Mouse (Mus musculus): ENCODE measurements around the gene Fgfr1op. TPM values are rescaled to one million over a fixed set of nuclear protein-coding genes. Genes with fewer than 3 reads are reported as not detected.

Gene Fgfr1op
- polyA plus RNA-seq, 2 experiments = 5.6 to 11.8 TPM

DNA sequence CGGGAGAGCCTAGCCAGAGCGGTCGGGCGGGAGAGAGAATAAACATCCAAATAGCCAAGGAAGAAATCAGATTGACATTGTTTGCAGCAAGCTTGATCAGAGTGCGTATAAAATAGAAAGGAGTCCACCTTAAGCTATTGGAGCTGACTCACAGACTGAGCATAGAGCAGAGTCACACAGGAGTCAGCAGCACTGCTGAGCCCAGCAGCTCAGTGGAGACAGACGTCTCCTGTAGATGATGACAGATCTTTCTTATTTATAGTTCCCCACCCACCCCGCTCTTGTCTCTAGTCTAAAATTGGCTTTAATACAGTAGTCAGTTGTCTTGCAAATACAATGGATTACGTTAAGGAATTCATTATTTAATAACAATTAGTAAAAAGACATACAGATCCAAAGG, 28.4 kb downstream of the Fgfr1op start:
- H3K27me3 ChIP-seq (ENCODE audit: control insufficient read depth, insufficient read depth, low read length) = no peaks in the 10 kb centered on the region
- H3K36me3 ChIP-seq (replicated peaks; ENCODE audit: control insufficient read depth, insufficient read depth, low read depth) = peaks cover 13% of the 10 kb centered on the region
- H3K4me1 ChIP-seq (replicated peaks; ENCODE audit: control insufficient read depth in 2 of 2, insufficient read depth in 2 of 2, low read length in 1 of 2) = no peaks in the 10 kb centered on the region
- ATAC-seq (ENCODE audit: insufficient read depth) (no peak), DNase-seq (ENCODE audit: low read depth in 3 of 3, low spot score in 3 of 3) (no peak)
- 84% methylated on average over 8 of the region's 8 CpGs for WGBS (ENCODE audit: insufficient replicate concordance)
- no peaks in the 10 kb centered on the region for H3K9me3 ChIP-seq (ENCODE audit: control insufficient read depth, low read length)
- H3K4me2 ChIP-seq (ENCODE audit: low read depth) = no peak overlapping the region
- no peak overlapping the region for H3K4me3 ChIP-seq (ENCODE audit: insufficient read depth in 1 of 2, low read depth in 2 of 2, low read length in 2 of 2)
- no peak overlapping the region for H3K9ac ChIP-seq (replicated peaks)
- no peak overlapping the region for H3K27ac ChIP-seq
- no peak for TF ChIP-seq EP300 (IDR thresholded peaks at IDR 0.05; ENCODE audit: low read depth)
- no peak for TF ChIP-seq CTCF (IDR thresholded peaks at IDR 0.05; ENCODE audit: low read depth)

DNA sequence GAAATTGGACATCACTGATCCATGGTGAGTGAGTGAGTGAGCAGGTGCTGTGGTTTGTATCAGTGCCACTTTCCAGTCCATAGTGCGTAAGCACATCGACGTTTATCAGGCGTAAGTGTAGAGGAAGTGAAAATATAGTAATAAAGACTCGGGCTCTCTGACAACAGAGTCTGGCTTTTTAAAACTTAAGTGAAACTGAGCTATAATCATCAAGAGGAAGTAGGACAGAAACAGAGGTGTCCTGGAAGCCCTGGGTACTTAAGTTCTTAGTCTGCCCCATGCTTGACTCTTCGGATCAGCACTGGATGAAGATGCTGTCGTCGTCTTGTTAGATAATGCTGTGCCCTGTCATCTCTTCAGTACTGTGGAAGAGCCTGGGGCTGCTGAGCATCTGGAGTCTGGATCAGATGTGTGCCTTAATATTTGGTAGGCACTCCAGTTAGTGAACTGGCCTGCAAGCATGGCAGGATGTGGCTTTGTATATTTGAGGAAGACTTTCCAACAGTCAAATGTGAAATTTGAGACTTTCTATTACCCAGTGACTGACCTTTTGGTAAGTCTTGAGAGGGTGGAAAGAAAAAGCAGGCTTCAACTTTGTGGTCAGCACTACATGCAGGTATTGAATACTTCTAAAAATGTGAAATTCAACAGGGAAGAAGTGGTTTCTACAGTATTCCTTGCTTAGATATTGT, 30.5 kb downstream of the Fgfr1op start:
- Histone ChIP-seq H3K9me3 (ENCODE audit: control insufficient read depth, low read length) (no peaks in the 10 kb centered on the region), H3K4me1 (replicated peaks; ENCODE audit: control insufficient read depth in 2 of 2, insufficient read depth in 2 of 2, low read length in 1 of 2) (no peaks in the 10 kb centered on the region), H3K36me3 (replicated peaks; ENCODE audit: control insufficient read depth, insufficient read depth, low read depth) (peaks cover 8% of the 10 kb centered on the region), H3K27me3 (ENCODE audit: control insufficient read depth, insufficient read depth, low read length) (no peaks in the 10 kb centered on the region), H3K4me2 (ENCODE audit: low read depth) (no peak overlapping the region), H3K27ac (no peak overlapping the region), H3K9ac (replicated peaks) (no peak overlapping the region), H3K4me3 (ENCODE audit: insufficient read depth in 1 of 2, low read depth in 2 of 2, low read length in 2 of 2) (no peak overlapping the region)
- ATAC-seq (ENCODE audit: insufficient read depth) (no peak), DNase-seq (ENCODE audit: low read depth in 3 of 3, low spot score in 3 of 3) (no peak)
- 71% methylated on average over 8 of the region's 8 CpGs for WGBS (ENCODE audit: insufficient replicate concordance)
- TF ChIP-seq CTCF (IDR thresholded peaks at IDR 0.05; ENCODE audit: low read depth) = no peak
- TF ChIP-seq EP300 (IDR thresholded peaks at IDR 0.05; ENCODE audit: low read depth) = no peak

GRCm38 (mm10) chr17:8197652-8198051, 32.4 kb downstream of the Fgfr1op start:
- no peak for DNase-seq (ENCODE audit: low read depth in 3 of 3, low spot score in 3 of 3)
- no peak overlapping the region for H3K27ac ChIP-seq
- no peaks in the 10 kb centered on the region for H3K4me1 ChIP-seq (replicated peaks; ENCODE audit: control insufficient read depth in 2 of 2, insufficient read depth in 2 of 2, low read length in 1 of 2)
- no peaks in the 10 kb centered on the region for H3K9me3 ChIP-seq (ENCODE audit: control insufficient read depth, low read length)
- no peak overlapping the region for H3K9ac ChIP-seq (replicated peaks)
- H3K27me3 ChIP-seq (ENCODE audit: control insufficient read depth, insufficient read depth, low read length) = no peaks in the 10 kb centered on the region
- no peak overlapping the region for H3K4me3 ChIP-seq (ENCODE audit: insufficient read depth in 1 of 2, low read depth in 2 of 2, low read length in 2 of 2)
- no peak overlapping the region for H3K4me2 ChIP-seq (ENCODE audit: low read depth)
- H3K36me3 ChIP-seq (replicated peaks; ENCODE audit: control insufficient read depth, insufficient read depth, low read depth) = peaks cover 5% of the 10 kb centered on the region
- WGBS (ENCODE audit: insufficient replicate concordance) = 57% methylated on average over 3 of the region's 3 CpGs
- TF ChIP-seq EP300 (IDR thresholded peaks at IDR 0.05; ENCODE audit: low read depth) (no peak), CTCF (IDR thresholded peaks at IDR 0.05; ENCODE audit: low read depth) (0 out of 2 replicates have a peak, but pooled peaks have one; percentile 7)
- ATAC-seq (ENCODE audit: insufficient read depth) = no peak

GRCm38 (mm10) chr17:8199067-8199935, 34.0 kb downstream of the Fgfr1op start:
- H3K27me3 ChIP-seq (ENCODE audit: control insufficient read depth, insufficient read depth, low read length) = no peaks in the 10 kb centered on the region
- peaks cover 5% of the 10 kb centered on the region for H3K36me3 ChIP-seq (replicated peaks; ENCODE audit: control insufficient read depth, insufficient read depth, low read depth)
- DNase-seq (ENCODE audit: low read depth in 3 of 3, low spot score in 3 of 3) (no peak), ATAC-seq (ENCODE audit: insufficient read depth) (no peak)
- no peak overlapping the region for H3K4me3 ChIP-seq (ENCODE audit: insufficient read depth in 1 of 2, low read depth in 2 of 2, low read length in 2 of 2)
- no peaks in the 10 kb centered on the region for H3K9me3 ChIP-seq (ENCODE audit: control insufficient read depth, low read length)
- no peak overlapping the region for H3K27ac ChIP-seq
- WGBS (ENCODE audit: insufficient replicate concordance) = 63% methylated on average over 11 of the region's 11 CpGs
- H3K4me2 ChIP-seq (ENCODE audit: low read depth) = no peak overlapping the region
- no peak overlapping the region for H3K9ac ChIP-seq (replicated peaks)
- H3K4me1 ChIP-seq (replicated peaks; ENCODE audit: control insufficient read depth in 2 of 2, insufficient read depth in 2 of 2, low read length in 1 of 2) = no peaks in the 10 kb centered on the region
- no peak for TF ChIP-seq EP300 (IDR thresholded peaks at IDR 0.05; ENCODE audit: low read depth)
- TF ChIP-seq CTCF (IDR thresholded peaks at IDR 0.05; ENCODE audit: low read depth) = no peak

DNA sequence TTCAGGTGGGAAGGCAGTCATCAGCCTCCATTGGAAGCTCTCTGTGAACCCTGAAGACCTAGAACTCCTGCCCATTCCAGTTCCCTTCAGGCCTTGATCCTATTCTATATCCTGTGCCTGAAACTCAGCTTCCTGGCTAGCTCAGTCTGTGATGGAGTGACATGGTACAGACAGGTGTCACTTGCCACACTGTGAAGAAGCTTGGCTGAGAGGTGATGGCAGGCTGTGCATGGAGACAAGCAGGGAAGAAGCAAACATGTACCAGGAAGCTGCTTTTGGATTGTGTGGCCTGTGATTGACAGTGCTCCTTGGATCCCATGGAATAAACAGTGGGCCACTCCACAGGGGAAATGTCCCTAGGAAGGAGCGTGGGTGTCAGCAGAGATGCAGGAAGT, 34.6 kb downstream of the Fgfr1op start:
- H3K27me3 ChIP-seq (ENCODE audit: control insufficient read depth, insufficient read depth, low read length) = no peaks in the 10 kb centered on the region
- WGBS (ENCODE audit: insufficient replicate concordance) = 74% methylated on average over 1 of the region's 1 CpGs
- peaks cover 5% of the 10 kb centered on the region; the same call in 1 of the 2 replicates for H3K36me3 ChIP-seq (replicated peaks; ENCODE audit: control insufficient read depth, insufficient read depth, low read depth)
- no peak overlapping the region for H3K9ac ChIP-seq (replicated peaks)
- DNase-seq (ENCODE audit: low read depth in 3 of 3, low spot score in 3 of 3) (no peak), ATAC-seq (ENCODE audit: insufficient read depth) (no peak)
- H3K9me3 ChIP-seq (ENCODE audit: control insufficient read depth, low read length) = no peaks in the 10 kb centered on the region
- TF ChIP-seq EP300 (IDR thresholded peaks at IDR 0.05; ENCODE audit: low read depth) = no peak
- no peak for TF ChIP-seq CTCF (IDR thresholded peaks at IDR 0.05; ENCODE audit: low read depth)
- no peaks in the 10 kb centered on the region for H3K4me1 ChIP-seq (replicated peaks; ENCODE audit: control insufficient read depth in 2 of 2, insufficient read depth in 2 of 2, low read length in 1 of 2)
- H3K4me2 ChIP-seq (ENCODE audit: low read depth) = no peak overlapping the region
- no peak overlapping the region for H3K27ac ChIP-seq
- no peak overlapping the region for H3K4me3 ChIP-seq (ENCODE audit: insufficient read depth in 1 of 2, low read depth in 2 of 2, low read length in 2 of 2)
